Mouse (Mus musculus): Measurements from ENCODE around the gene Kif14. TPM values are rescaled to one million over a fixed set of nuclear protein-coding genes. Genes with fewer than 3 reads are reported as not detected.

Kif14 gene
- polyA plus RNA-seq, 1 experiment: 2.0 TPM

GRCm38 (mm10) chr1:136571530-136571929, 105.4 kb downstream of the Kif14 start:
- no peak for DNase-seq (ENCODE audit: low read depth)
- no peak for TF ChIP-seq POLR2A (IDR thresholded peaks at IDR 0.05; ENCODE audit: borderline replicate concordance, extremely low read depth, insufficient read depth, insufficient read length, poor library complexity, severe bottlenecking)
- no peak for TF ChIP-seq CTCF (IDR thresholded peaks at IDR 0.05; ENCODE audit: borderline replicate concordance, extremely low read depth, insufficient read depth, insufficient read length)

DNA sequence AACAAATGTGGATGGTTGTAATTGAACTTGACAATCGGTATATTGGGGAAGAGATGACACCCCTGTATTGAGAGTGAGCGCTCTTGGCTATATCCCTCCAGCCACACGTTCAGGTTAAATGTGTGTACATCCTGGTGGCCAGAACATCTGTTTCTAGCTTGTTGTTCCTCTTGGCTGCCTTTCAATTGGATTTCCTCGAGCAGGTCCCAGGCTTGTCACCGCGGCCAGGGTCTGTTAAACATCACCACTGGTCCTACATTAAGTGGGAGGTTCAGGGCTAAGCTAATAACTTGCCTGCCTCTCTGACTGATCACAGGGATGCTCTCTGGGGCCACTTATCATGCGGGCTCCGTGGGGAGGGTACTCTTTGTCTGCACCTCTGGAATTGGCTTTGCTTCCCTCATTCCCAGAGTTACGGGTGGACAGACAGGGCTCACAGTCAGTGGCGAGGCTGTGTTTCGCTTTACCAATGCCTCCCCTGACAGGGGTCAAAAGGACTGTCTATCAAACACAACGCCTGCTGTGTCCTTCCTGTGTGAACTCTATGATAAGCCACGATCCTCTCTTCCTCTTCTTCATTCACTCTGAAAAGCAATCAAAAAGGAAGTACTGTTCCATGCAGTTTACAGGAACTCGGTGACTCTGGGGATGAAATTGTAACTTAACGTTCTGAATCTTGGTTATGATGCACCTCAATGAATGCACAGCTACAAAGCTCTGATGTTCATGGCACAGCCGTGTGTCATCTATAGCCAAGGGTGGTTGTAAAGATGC, 111.9 kb downstream of the Kif14 start:
- DNase-seq (ENCODE audit: low read depth): no peak
- no peak for TF ChIP-seq CTCF (IDR thresholded peaks at IDR 0.05; ENCODE audit: borderline replicate concordance, extremely low read depth, insufficient read depth, insufficient read length)
- no peak for TF ChIP-seq POLR2A (IDR thresholded peaks at IDR 0.05; ENCODE audit: borderline replicate concordance, extremely low read depth, insufficient read depth, insufficient read length, poor library complexity, severe bottlenecking)

DNA sequence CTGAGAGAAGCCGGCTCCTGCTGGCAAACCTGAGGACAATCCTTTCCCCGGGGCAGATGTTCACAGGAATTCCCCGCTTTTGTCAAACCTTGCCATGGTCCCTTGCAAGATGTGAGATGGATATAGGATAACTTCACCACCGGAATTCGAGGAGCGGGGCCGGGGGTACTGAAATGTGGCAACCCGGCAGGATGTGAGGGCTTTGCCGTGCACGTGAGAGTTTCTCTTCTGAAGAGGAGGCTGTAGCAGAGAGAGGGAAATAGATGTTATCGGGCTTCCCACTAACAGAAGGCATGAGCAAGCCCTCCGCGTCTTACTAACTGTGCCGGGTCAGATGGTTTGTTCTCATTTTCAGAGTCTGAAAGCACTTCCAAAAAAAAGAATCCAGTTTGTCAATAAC, 113.2 kb downstream of the Kif14 start:
- no peak for DNase-seq (ENCODE audit: low read depth)
- TF ChIP-seq CTCF (IDR thresholded peaks at IDR 0.05; ENCODE audit: borderline replicate concordance, extremely low read depth, insufficient read depth, insufficient read length): no peak
- TF ChIP-seq POLR2A (IDR thresholded peaks at IDR 0.05; ENCODE audit: borderline replicate concordance, extremely low read depth, insufficient read depth, insufficient read length, poor library complexity, severe bottlenecking): no peak

DNA sequence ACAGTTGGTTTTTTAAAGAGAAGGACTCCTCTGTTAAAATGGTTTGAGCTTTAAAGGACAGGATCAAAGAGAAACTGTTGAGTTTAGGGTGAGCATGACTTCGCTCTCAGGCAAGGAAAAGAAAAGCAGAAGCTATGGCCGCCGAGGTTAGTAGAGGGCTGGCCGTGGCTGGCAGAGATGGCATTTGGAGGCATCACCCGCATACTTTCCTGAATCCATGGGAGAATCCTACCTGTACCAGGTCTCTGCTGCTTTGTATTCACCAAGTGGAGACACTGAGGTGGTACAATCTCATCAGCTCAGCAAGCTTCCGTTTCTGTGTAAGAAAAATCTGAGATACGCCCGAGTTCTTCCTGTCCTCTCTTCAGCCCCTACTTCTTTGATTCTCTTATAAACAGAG, 114.1 kb downstream of the Kif14 start:
- DNase-seq (ENCODE audit: low read depth): no peak
- TF ChIP-seq POLR2A (IDR thresholded peaks at IDR 0.05; ENCODE audit: borderline replicate concordance, extremely low read depth, insufficient read depth, insufficient read length, poor library complexity, severe bottlenecking) (no peak), CTCF (IDR thresholded peaks at IDR 0.05; ENCODE audit: borderline replicate concordance, extremely low read depth, insufficient read depth, insufficient read length) (no peak)

Other genes with a start within 250 kb of the Kif14 start
- 8.2 and 11.6 TPM in 2 replicates for gene Inava, start 232.1 kb upstream of the Kif14 start, polyA plus RNA-seq (2012; rRNA removed)
- 2.7 and 3.6 TPM in 2 replicates for gene Gpr25, start 205.5 kb upstream of the Kif14 start, polyA plus RNA-seq (2012; rRNA removed)
- 38.1 and 65.6 TPM in 2 replicates for gene Camsap2, start 120.2 kb upstream of the Kif14 start, polyA plus RNA-seq (2012; rRNA removed)
- gene Ddx59, start 51.1 kb upstream of the Kif14 start, polyA plus RNA-seq (2012; rRNA removed): 9.1 and 11.0 TPM in 2 replicates
- gene Zfp281, start 158.6 kb downstream of the Kif14 start, polyA plus RNA-seq (2012; rRNA removed): 10.3 and 14.5 TPM in 2 replicates